Mouse (Mus musculus): ENCODE data around the gene Dnaja2. TPM values are rescaled to one million over a fixed set of nuclear protein-coding genes. Genes with fewer than 3 reads are reported as not detected.

Gene Dnaja2
- polyA plus RNA-seq, 1 experiment from 2014 or later: 169 TPM

- Histone ChIP-seq H3K27me3 (no peaks in the 10 kb centered on the region), H3K9ac (replicated peaks) (no peak overlapping the region), H3K9me3 (no peaks in the 10 kb centered on the region), H3K4me2 (no peak overlapping the region), H3K4me3 (replicated peaks) (no peak overlapping the region), H3K4me1 (replicated peaks) (no peaks in the 10 kb centered on the region), H3K36me3 (peaks cover 98% of the 10 kb centered on the region), H3K27ac (no peak overlapping the region)
- no peak for ATAC-seq (ENCODE audit: insufficient number of reproducible peaks, insufficient read depth, low FRiP score, low TSS enrichment, low read depth)
- 90% methylated on average over 4 of the region's 4 CpGs for WGBS
Observed at GRCm38 (mm10) chr8:85520586-85520985, 34.6 kb downstream of the Dnaja2 start.

GRCm38 (mm10) chr8:85517956-85518355, 37.2 kb downstream of the Dnaja2 start:
- peaks cover 95% of the 10 kb centered on the region for H3K36me3 ChIP-seq
- H3K4me2 ChIP-seq: no peak overlapping the region
- H3K27me3 ChIP-seq: no peaks in the 10 kb centered on the region
- no peak overlapping the region for H3K9ac ChIP-seq (replicated peaks)
- H3K4me1 ChIP-seq (replicated peaks): no peaks in the 10 kb centered on the region
- H3K9me3 ChIP-seq: no peaks in the 10 kb centered on the region
- no peak overlapping the region for H3K4me3 ChIP-seq (replicated peaks)
- 90% methylated on average over 10 of the region's 10 CpGs for WGBS
- H3K27ac ChIP-seq: no peak overlapping the region
- ATAC-seq (ENCODE audit: insufficient number of reproducible peaks, insufficient read depth, low FRiP score, low TSS enrichment, low read depth): no peak

- Histone ChIP-seq H3K27ac (no peak overlapping the region), H3K27me3 (no peaks in the 10 kb centered on the region), H3K4me2 (no peak overlapping the region), H3K4me1 (replicated peaks) (no peaks in the 10 kb centered on the region), H3K36me3 (peaks cover 93% of the 10 kb centered on the region), H3K9ac (replicated peaks) (no peak overlapping the region), H3K4me3 (replicated peaks) (no peak overlapping the region), H3K9me3 (no peaks in the 10 kb centered on the region)
- ATAC-seq (ENCODE audit: insufficient number of reproducible peaks, insufficient read depth, low FRiP score, low TSS enrichment, low read depth): no peak
- 85% methylated on average over 4 of the region's 4 CpGs for WGBS
Observed at GRCm38 (mm10) chr8:85517336-85517735, 37.8 kb downstream of the Dnaja2 start.

- Histone ChIP-seq H3K36me3 (peaks cover 93% of the 10 kb centered on the region), H3K4me2 (no peak overlapping the region)
- ATAC-seq (ENCODE audit: insufficient number of reproducible peaks, insufficient read depth, low FRiP score, low TSS enrichment, low read depth): no peak
Observed at GRCm38 (mm10) chr8:85515391-85515790, 39.8 kb downstream of the Dnaja2 start.

GRCm38 (mm10) chr8:85513283-85513682, 41.9 kb downstream of the Dnaja2 start:
- no peak overlapping the region for H3K27ac ChIP-seq
- no peaks in the 10 kb centered on the region for H3K9me3 ChIP-seq
- no peaks in the 10 kb centered on the region for H3K27me3 ChIP-seq
- H3K4me1 ChIP-seq (replicated peaks): no peaks in the 10 kb centered on the region
- ATAC-seq (ENCODE audit: insufficient number of reproducible peaks, insufficient read depth, low FRiP score, low TSS enrichment, low read depth): no peak
- 85% methylated on average over 4 of the region's 4 CpGs for WGBS
- H3K4me3 ChIP-seq (replicated peaks): no peak overlapping the region
- H3K36me3 ChIP-seq: peaks cover 95% of the 10 kb centered on the region
- H3K9ac ChIP-seq (replicated peaks): no peak overlapping the region
- H3K4me2 ChIP-seq: no peak overlapping the region

More at GRCm38 (mm10) chr8:85515391-85515790, 39.8 kb downstream of the Dnaja2 start:
- Histone ChIP-seq H3K27me3 (no peaks in the 10 kb centered on the region), H3K9me3 (no peaks in the 10 kb centered on the region), H3K27ac (no peak overlapping the region), H3K9ac (replicated peaks) (no peak overlapping the region), H3K4me3 (replicated peaks) (no peak overlapping the region), H3K4me1 (replicated peaks) (no peaks in the 10 kb centered on the region)
- 72% methylated on average over 7 of the region's 7 CpGs for WGBS

GRCm38 (mm10) chr8:85512234-85512633, 42.9 kb downstream of the Dnaja2 start:
- ATAC-seq (ENCODE audit: insufficient number of reproducible peaks, insufficient read depth, low FRiP score, low TSS enrichment, low read depth): no peak
- WGBS: 93% methylated on average over 8 of the region's 8 CpGs
- Histone ChIP-seq H3K36me3 (peaks cover 94% of the 10 kb centered on the region), H3K9me3 (no peaks in the 10 kb centered on the region), H3K4me3 (replicated peaks) (no peak overlapping the region), H3K27ac (no peak overlapping the region), H3K27me3 (no peaks in the 10 kb centered on the region), H3K4me2 (no peak overlapping the region), H3K9ac (replicated peaks) (no peak overlapping the region), H3K4me1 (replicated peaks) (no peaks in the 10 kb centered on the region)

GRCm38 (mm10) chr8:85508661-85509060, 46.5 kb downstream of the Dnaja2 start:
- WGBS: 87% methylated on average over 4 of the region's 4 CpGs
- H3K9ac ChIP-seq (replicated peaks): no peak overlapping the region

GRCm38 (mm10) chr8:85506620-85507019, 48.5 kb downstream of the Dnaja2 start:
- no peak overlapping the region for H3K27ac ChIP-seq
- no peak overlapping the region for H3K4me3 ChIP-seq (replicated peaks)
- H3K4me1 ChIP-seq (replicated peaks): peaks cover 13% of the 10 kb centered on the region
- ATAC-seq (ENCODE audit: insufficient number of reproducible peaks, insufficient read depth, low FRiP score, low TSS enrichment, low read depth): no peak
- H3K4me2 ChIP-seq: no peak overlapping the region
- no peaks in the 10 kb centered on the region for H3K9me3 ChIP-seq
- no peak overlapping the region for H3K9ac ChIP-seq (replicated peaks)
- 82% methylated on average over 4 of the region's 4 CpGs for WGBS
- peaks cover 91% of the 10 kb centered on the region for H3K36me3 ChIP-seq
- H3K27me3 ChIP-seq: no peaks in the 10 kb centered on the region

More at GRCm38 (mm10) chr8:85508661-85509060, 46.5 kb downstream of the Dnaja2 start:
- H3K4me1 ChIP-seq (replicated peaks): no peaks in the 10 kb centered on the region
- H3K4me3 ChIP-seq (replicated peaks): no peak overlapping the region
- ATAC-seq (ENCODE audit: insufficient number of reproducible peaks, insufficient read depth, low FRiP score, low TSS enrichment, low read depth): no peak
- no peak overlapping the region for H3K27ac ChIP-seq
- no peaks in the 10 kb centered on the region for H3K9me3 ChIP-seq
- peaks cover 94% of the 10 kb centered on the region for H3K36me3 ChIP-seq
- no peak overlapping the region for H3K4me2 ChIP-seq
- no peaks in the 10 kb centered on the region for H3K27me3 ChIP-seq

- no peak overlapping the region for H3K27ac ChIP-seq
- no peaks in the 10 kb centered on the region for H3K9me3 ChIP-seq
- ATAC-seq (ENCODE audit: insufficient number of reproducible peaks, insufficient read depth, low FRiP score, low TSS enrichment, low read depth): no peak
- no peak overlapping the region for H3K4me3 ChIP-seq (replicated peaks)
- no peak overlapping the region for H3K4me2 ChIP-seq
- no peaks in the 10 kb centered on the region for H3K27me3 ChIP-seq
- H3K4me1 ChIP-seq (replicated peaks): peaks cover 13% of the 10 kb centered on the region
- peaks cover 83% of the 10 kb centered on the region for H3K36me3 ChIP-seq
- H3K9ac ChIP-seq (replicated peaks): no peak overlapping the region
- WGBS: 83% methylated on average over 6 of the region's 6 CpGs
Observed at GRCm38 (mm10) chr8:85504704-85505103, 50.4 kb downstream of the Dnaja2 start.

- WGBS: 44% methylated on average over 3 of the region's 3 CpGs
- Histone ChIP-seq H3K4me1 (replicated peaks) (peaks cover 23% of the 10 kb centered on the region), H3K9ac (replicated peaks) (no peak overlapping the region), H3K27ac (no peak overlapping the region), H3K4me2 (no peak overlapping the region), H3K36me3 (peaks cover 67% of the 10 kb centered on the region), H3K27me3 (no peaks in the 10 kb centered on the region), H3K9me3 (no peaks in the 10 kb centered on the region), H3K4me3 (replicated peaks) (no peak overlapping the region)
- peak; percentile 26; the same call in 1 of the 2 replicates for ATAC-seq (ENCODE audit: insufficient number of reproducible peaks, insufficient read depth, low FRiP score, low TSS enrichment, low read depth)
Observed at GRCm38 (mm10) chr8:85503065-85503464, 52.1 kb downstream of the Dnaja2 start.

- no peak overlapping the region for H3K27ac ChIP-seq
- H3K4me1 ChIP-seq (replicated peaks): peaks cover 23% of the 10 kb centered on the region
- H3K9me3 ChIP-seq: no peaks in the 10 kb centered on the region
- no peak for ATAC-seq (ENCODE audit: insufficient number of reproducible peaks, insufficient read depth, low FRiP score, low TSS enrichment, low read depth)
- H3K36me3 ChIP-seq: peaks cover 60% of the 10 kb centered on the region
- no peaks in the 10 kb centered on the region for H3K27me3 ChIP-seq
- H3K4me3 ChIP-seq (replicated peaks): no peak overlapping the region
- no peak overlapping the region for H3K4me2 ChIP-seq
- 76% methylated on average over 2 of the region's 2 CpGs for WGBS
- H3K9ac ChIP-seq (replicated peaks): no peak overlapping the region
Observed at GRCm38 (mm10) chr8:85502381-85502780, 52.8 kb downstream of the Dnaja2 start.

- peaks cover 55% of the 10 kb centered on the region for H3K36me3 ChIP-seq
- no peaks in the 10 kb centered on the region for H3K27me3 ChIP-seq
- WGBS: 84% methylated on average over 11 of the region's 11 CpGs
- no peak overlapping the region for H3K4me3 ChIP-seq (replicated peaks)
- no peaks in the 10 kb centered on the region for H3K9me3 ChIP-seq
- peaks cover 23% of the 10 kb centered on the region for H3K4me1 ChIP-seq (replicated peaks)
- no peak overlapping the region for H3K9ac ChIP-seq (replicated peaks)
- H3K4me2 ChIP-seq: no peak overlapping the region
- H3K27ac ChIP-seq: no peak overlapping the region
- no peak for ATAC-seq (ENCODE audit: insufficient number of reproducible peaks, insufficient read depth, low FRiP score, low TSS enrichment, low read depth)
Observed at GRCm38 (mm10) chr8:85500955-85501685, 54.0 kb downstream of the Dnaja2 start.
